Mouse (Mus musculus) embryonic fibroblast, embryonic 13.5 days (primary cell): ENCODE measurements around the gene S1pr5.

Experiments
- CTCF ChIP-seq: IDR thresholded peaks from 2 replicates; pipeline ENCODE4 v1.5.1; 2011; ENCODE audit warnings: mild to moderate bottlenecking, control low read depth, low read length, moderate library complexity, borderline replicate concordance; ENCODE audit not compliant: insufficient read depth
- POLR2A ChIP-seq: IDR thresholded peaks from 2 replicates; pipeline ENCODE4 v1.6.1; 2011; ENCODE audit warnings: low read depth, mild to moderate bottlenecking, control low read depth, low read length, moderate library complexity

GRCm38 (mm10) chr9:21248326-21248725 is at the start of gene S1pr5:
- TF ChIP-seq POLR2A (no peak), CTCF (no peak)
